Mouse (Mus musculus): Measurements from ENCODE around the gene Mvb12b.

DNA sequence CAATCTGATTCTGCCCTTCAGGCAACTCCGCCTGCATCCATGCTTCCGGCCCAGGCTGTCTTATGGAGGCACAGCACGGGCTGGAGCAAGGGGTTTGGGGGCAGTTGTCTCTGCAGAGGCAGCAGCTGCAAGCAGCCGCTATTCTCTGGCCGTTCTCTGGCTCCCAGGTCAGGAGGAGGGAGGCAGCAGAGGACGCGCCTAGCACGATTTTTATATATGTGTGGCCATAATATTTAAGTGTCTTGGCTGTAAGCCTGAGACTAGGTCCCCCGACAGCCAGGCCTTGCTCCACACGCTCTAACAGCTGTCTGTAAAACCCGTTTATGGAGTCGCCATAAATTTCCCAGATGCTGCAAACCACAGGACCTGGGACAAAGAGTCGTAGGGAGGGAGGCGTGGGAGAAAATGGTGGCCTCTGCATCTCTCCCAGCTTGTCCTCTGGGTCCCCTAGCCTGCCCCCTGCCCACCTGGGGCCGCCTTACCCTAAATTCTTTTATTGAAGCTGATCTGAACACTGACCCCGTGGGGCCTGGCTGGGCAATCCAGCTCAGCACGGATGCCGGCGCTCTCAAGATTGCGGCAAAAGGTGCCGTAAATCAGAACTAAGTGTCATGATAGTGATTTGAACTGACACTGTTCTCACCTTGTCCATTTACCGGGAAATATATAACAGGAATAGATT, 32.3 kb upstream of the Mvb12b start:
- TF ChIP-seq CTCF (IDR thresholded peaks at IDR 0.05; ENCODE audit: low read depth): no peak
- TF ChIP-seq EP300 (IDR thresholded peaks at IDR 0.05; ENCODE audit: low read depth): no peak
